Mouse (Mus musculus) yolk sac, embryonic 10.5 days (tissue): ENCODE data around the gene 1700028J19Rik.
"Not testable (repeated sequence)": the region's sequence is repeated elsewhere in the genome, so short reads cannot be mapped to it uniquely, and the experiment has no call there.

Experiments used
- DNase-seq: peaks from one replicate; pipeline ENCODE4 v3.0.0-alpha.2; 2017; ENCODE audit warnings: low spot score

1700028J19Rik gene

DNA sequence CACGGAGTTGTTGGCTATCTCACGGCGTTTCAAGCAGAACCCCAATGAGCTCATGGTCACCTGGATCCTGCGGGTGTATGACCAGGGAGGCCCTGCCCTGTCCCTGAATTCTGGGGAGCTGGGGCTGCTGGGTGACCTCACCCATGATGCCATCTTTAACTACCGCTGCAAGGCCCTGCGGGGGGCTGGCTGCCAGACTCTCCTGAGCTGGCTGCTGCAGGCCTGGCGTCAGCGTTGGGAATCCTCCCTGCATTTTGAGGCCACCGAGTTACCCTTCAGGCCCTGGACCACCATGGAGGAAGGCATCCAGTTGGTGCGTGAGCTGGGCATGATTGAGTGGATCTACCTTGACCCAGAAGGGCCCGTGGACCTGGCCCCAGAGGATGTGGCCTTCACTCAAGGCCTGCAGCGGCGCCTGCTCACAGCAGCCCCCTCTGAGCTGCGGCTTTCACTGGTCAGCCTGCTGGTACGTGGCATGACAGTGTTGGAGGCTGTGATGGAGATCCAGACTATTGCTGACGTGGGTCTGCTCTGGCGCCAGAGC lies 4.3 kb upstream of the 1700028J19Rik start:
- not testable (repeated sequence) for DNase-seq

DNA sequence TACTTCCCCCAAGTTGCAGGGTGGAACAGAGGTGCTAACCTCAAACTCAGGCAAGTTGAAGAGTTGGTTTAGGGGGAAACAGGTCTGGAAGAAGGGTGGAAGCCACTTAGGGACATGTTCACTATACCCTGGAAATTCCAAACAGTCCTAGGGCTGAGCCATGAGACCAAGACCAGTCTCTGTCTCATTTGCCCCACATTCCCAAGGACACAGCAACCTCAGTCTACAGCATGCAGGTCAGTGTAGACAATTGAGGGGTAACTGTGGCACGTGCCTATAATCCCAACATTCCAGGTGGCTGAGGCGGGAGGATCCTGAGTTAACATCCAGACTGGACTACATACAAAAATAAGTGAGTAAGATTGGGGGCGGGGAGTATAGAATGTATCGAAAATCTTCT lies 2.8 kb upstream of the 1700028J19Rik start:
- no peak for DNase-seq

- no peak for DNase-seq
These were observed 1.5 kb upstream of the 1700028J19Rik start for GRCm38 (mm10) chr7:44247971-44248370.

DNA sequence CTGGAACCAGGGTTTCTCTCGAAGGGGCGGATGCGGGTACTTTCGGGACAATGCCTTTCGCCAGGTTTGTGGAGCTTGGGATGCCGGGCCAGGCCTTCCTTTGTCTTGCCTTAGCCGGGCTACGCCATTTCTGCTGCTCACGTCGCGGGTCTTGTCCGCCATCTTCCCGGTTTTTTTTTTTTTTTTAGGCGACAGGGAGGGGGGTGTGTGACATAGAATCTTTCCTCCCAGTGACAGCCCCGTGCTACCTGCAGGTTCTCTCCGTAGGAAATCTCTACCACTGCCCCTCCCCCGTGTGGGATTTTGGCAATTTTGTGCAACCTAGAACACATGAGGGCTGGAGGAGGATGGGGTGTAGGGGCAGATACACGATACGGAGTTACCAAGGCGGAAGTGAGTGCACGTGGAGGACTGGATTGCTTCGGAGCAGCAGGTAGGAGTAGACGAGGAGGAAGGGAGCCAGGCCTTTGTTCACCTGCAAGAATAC lies 532 bp upstream of the 1700028J19Rik start:
- peak; percentile 71 for DNase-seq

DNA sequence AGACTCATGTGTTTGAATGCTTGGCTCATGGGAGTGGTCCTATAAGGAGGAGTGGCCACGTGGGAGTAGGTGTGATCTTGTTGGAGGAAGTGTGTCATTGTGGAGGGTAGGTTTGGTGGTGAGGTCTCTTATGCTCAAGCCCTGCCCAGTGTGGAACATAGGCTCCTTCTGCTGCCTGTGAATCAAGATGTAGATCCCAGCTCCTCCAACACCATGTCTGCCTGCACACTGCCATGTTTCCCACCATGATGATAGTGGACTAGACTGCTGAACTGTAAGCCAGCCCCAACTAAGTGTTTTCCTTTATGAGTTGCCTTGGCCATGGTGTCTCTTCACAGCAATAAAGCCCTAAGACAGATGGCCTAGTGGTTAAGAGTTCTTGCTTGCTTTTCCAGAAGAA lies 2.4 kb downstream of the 1700028J19Rik start:
- no peak for DNase-seq

GRCm38 (mm10) chr7:44241163-44241562 lies 5.3 kb downstream of the 1700028J19Rik start:
- no peak for DNase-seq

- DNase-seq: no peak
These were observed 5.8 kb downstream of the 1700028J19Rik start for GRCm38 (mm10) chr7:44240712-44241111.

DNA sequence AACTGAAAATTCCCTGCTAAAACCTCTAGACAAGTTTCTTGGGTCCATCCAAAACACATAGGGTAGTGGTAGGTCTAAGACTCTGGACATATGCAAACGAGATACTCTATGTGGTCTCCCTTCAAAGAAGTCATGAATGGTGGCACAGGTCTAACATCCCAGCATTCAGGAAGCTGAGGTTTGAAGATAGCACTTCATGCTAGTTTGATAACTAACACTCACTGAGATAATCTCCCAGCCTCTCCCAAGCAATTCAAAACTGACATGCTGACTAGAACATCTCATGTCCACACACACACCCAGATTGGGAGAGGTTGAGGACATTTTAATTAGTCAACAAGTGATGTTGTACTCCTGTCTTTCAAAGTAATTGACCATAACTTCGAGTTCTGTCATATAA lies 6.6 kb downstream of the 1700028J19Rik start:
- DNase-seq: no peak

- no peak for DNase-seq
These were observed 10.6 kb downstream of the 1700028J19Rik start, which contains the start of gene Gm36864 for GRCm38 (mm10) chr7:44235909-44236308. TSS of gene Gm36864 (plus strand) at chr7:44236177.

- no peak for DNase-seq
These were observed 21.4 kb downstream of the 1700028J19Rik start, which contains the start of gene Klk1 for GRCm38 (mm10) chr7:44225076-44225475. TSS of gene Klk1 (plus strand) at chr7:44225360.

- DNase-seq: not testable (repeated sequence)
These were observed 24.2 kb downstream of the 1700028J19Rik start for GRCm38 (mm10) chr7:44222335-44222734.

- not testable (repeated sequence) for DNase-seq
These were observed 24.9 kb downstream of the 1700028J19Rik start for GRCm38 (mm10) chr7:44221601-44222000.

GRCm38 (mm10) chr7:44215645-44216044 lies 30.9 kb downstream of the 1700028J19Rik start, which contains the start of gene Klk1b5:
TSS of gene Klk1b5 (plus strand) at chr7:44215945.
- no peak for DNase-seq

- no peak for DNase-seq
These were observed 38.2 kb downstream of the 1700028J19Rik start for GRCm38 (mm10) chr7:44208307-44208706.

- not testable (repeated sequence) for DNase-seq
These were observed 39.4 kb downstream of the 1700028J19Rik start, which contains the start of gene Klk1b4 for GRCm38 (mm10) chr7:44207135-44207534. TSS of gene Klk1b4 (plus strand) at chr7:44207435.

DNA sequence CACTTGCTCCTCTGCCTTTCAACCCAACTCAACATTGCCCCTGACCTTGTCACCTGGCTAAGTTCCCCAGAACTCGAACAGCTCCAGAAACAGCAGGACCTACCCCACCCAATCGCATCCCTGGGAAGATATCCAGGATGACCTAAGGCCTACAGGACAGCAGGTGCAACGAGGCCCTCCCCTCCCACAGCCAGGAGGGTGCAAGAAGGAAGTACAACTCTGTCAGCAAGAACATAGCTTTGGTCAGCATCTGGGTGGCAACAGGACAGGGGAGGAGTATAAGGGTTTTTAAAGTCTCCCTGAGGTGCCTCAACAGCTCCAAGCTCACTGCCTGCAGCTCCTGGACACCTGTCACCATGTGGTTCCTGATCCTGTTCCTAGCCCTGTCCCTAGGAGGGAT lies 48.6 kb downstream of the 1700028J19Rik start, which contains the start of gene Klk1b3:
Gene Klk1b3, plus strand, starts transcription at position 301 of the 400 bp plus-strand sequence.
- no peak for DNase-seq

- DNase-seq: not testable (repeated sequence)
These were observed 53.0 kb downstream of the 1700028J19Rik start for GRCm38 (mm10) chr7:44193466-44193865.

DNA sequence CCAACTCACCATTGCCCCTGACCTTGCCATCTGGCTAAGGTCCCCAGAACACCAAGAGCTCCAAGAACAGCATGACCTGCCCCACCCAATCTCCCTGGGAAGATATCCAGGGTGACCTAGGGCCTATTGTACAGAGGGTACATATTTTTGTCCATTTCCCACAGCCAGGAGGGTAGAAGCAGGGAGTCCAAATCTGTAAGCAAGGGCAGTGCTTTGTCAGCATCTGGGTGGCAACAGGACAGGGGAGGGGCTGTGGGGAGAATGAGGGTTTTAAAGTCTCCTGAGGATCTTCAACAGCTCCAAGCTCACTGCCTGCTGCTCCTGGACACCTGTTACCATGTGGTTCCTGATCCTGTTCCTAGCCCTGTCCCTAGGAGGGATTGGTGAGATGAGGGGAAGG lies 58.6 kb downstream of the 1700028J19Rik start, which contains the start of gene Klk1b24:
Gene Klk1b24, plus strand, starts transcription at position 301 of the 400 bp plus-strand sequence.
- DNase-seq: not testable (repeated sequence)

- not testable (repeated sequence) for DNase-seq
These were observed 60.0 kb downstream of the 1700028J19Rik start for GRCm38 (mm10) chr7:44186516-44186915.
